Mouse (Mus musculus) forebrain, postnatal 0 days (tissue): ENCODE data around the gene Borcs5. TPM values are rescaled to one million over a fixed set of nuclear protein-coding genes. Genes with fewer than 3 reads are reported as not detected.
A peak's percentile ranks its signal among the peaks of the same experiment; 100 is the strongest.

ENCODE experiments used
- ATAC-seq: fragments of 200-750 bp; cut with Nextera tagmentation; 2 replicates; pipeline ENCODE4 v1.8.0; 2017; ENCODE audit warnings: mild to moderate bottlenecking, moderate library complexity
- DNase-seq: peaks from one replicate; pipeline ENCODE4 v3.0.0-alpha.2; 2015
- H3K27ac ChIP-seq: fragments of 300-500 bp; sonication (generic); 2 replicates; pipeline ENCODE4 v1.5.1; 2014; ENCODE audit warnings: low read depth, mild to moderate bottlenecking, antibody characterized with exemption, low read length, moderate library complexity, mixed read lengths
- H3K27me3 ChIP-seq: fragments of 300-500 bp; sonication (generic); 2 replicates; pipeline ENCODE4 v1.6.1; 2014; ENCODE audit warnings: mild to moderate bottlenecking, low read length, mixed read lengths; ENCODE audit not compliant: insufficient read depth
- H3K36me3 ChIP-seq: fragments of 300-500 bp; sonication (generic); 2 replicates; pipeline ENCODE4 v1.6.1; 2014; ENCODE audit warnings: mild to moderate bottlenecking, moderate library complexity; ENCODE audit not compliant: insufficient read depth
- H3K4me1 ChIP-seq: fragments of 300-500 bp; sonication (generic); 2 replicates; pipeline ENCODE4 v1.6.1; 2014; ENCODE audit warnings: antibody characterized with exemption; ENCODE audit not compliant: insufficient read depth
- H3K4me2 ChIP-seq: fragments of 300-500 bp; sonication (generic); 2 replicates; pipeline ENCODE4 v1.6.1; 2014; ENCODE audit warnings: low read depth, mild to moderate bottlenecking, moderate library complexity
- H3K4me3 ChIP-seq: fragments of 300-500 bp; sonication (generic); 2 replicates; pipeline ENCODE4 v1.5.1; 2014; ENCODE audit warnings: low read depth, low read length, mixed read lengths
- H3K9ac ChIP-seq: fragments of 300-500 bp; sonication (generic); 2 replicates; pipeline ENCODE4 v1.6.1; 2014; ENCODE audit warnings: mild to moderate bottlenecking
- H3K9me3 ChIP-seq: fragments of 300-500 bp; sonication (generic); 2 replicates; pipeline ENCODE4 v1.6.1; 2016; ENCODE audit warnings: low read length
- CTCF ChIP-seq: sonication (generic); IDR thresholded peaks from 2 replicates; pipeline ENCODE4 v1.5.1; 2016; ENCODE audit warnings: antibody characterized with exemption, control low read depth, low read depth
- whole genome bisulfite sequencing: fragments of 180-500 bp; shearing (Covaris S2); extraction: QIAGEN DNeasy Blood & Tissue Kit; methylation state at CpG from one replicate; pipeline ENCODE4 v1.1.7; 2014; 5-methylcytosine and 5-hydroxymethylcytosine counted together
- polyA plus RNA-seq: library from polyadenylated mRNA; unstranded; fragments of >200 nt; fragmentation: Nextera tagmentation; extraction: Ambion mirVana; gene quantifications from 2 replicates; pipeline ENCODE4 v1.2.1, GENCODE M21; 2015
- total RNA-seq: library from RNA; depleted of rRNA; stranded (reverse); fragments of >200 nt; gene quantifications from 2 replicates; pipeline ENCODE4 v1.2.3, GENCODE M21; 2014

Gene Borcs5
- total and polyA plus RNA-seq, 2 experiments from 2014 or later, result 41.2 to 42.6 TPM

DNA sequence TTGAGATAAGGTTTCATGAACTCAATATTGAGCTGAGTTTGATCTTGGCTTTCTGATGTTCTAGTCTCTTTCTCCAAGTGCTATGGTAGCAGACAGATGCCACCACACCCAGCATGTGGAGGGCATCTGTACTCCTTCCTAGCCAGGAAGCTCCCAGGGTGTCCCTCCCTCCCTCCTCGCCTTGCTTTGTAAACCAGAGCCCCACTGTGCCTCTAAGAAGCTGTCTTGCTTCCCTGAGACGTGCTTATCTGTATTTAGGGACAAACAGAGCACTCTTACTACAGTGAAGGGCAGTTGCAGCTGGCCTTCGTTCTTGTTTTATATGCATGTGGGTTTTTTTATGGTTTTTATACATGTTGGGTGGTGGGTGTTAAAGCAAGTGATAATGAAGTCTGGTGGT, 74.0 kb downstream of the Borcs5 start:
- H3K4me3 ChIP-seq, result no peak overlapping the region
- no peak overlapping the region for H3K4me2 ChIP-seq
- H3K9me3 ChIP-seq, result no peaks in the 10 kb centered on the region
- no peaks in the 10 kb centered on the region for H3K4me1 ChIP-seq
- WGBS, result 59% methylated on average over 3 of the region's 3 CpGs
- H3K27ac ChIP-seq, result no peak overlapping the region
- no peak overlapping the region for H3K9ac ChIP-seq
- DNase-seq, result no peak
- TF ChIP-seq CTCF, result no peak
- ATAC-seq, result no peak
- H3K27me3 ChIP-seq, result no peaks in the 10 kb centered on the region
- H3K36me3 ChIP-seq, result 0 out of 2 replicates have a peak, but pooled peaks cover 4% of the 10 kb centered on the region

DNA sequence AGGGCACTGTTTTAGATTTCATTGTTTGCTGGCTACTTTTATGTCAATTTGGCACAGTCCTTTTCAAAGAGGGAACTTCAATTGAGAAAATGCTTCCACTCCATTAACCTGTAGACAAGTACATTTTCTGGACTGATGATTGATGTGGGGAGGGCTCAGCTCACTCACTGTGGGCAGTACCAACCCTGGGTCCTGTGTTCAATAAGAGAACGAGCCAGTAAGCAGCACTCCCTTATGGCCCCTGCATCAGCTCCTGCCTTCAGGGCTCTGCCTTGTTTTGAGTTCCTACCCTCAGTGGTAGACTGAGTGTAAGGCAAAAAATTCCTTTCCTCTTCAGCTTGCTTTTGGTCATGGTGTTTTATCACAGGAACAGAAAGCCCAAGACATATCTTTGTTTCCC, 74.6 kb downstream of the Borcs5 start:
- ATAC-seq (no peak), DNase-seq (no peak)
- H3K27ac ChIP-seq, result no peak overlapping the region
- H3K9ac ChIP-seq, result no peak overlapping the region
- WGBS, result 44% methylated on average over 1 of the region's 1 CpGs
- no peaks in the 10 kb centered on the region for H3K27me3 ChIP-seq
- no peak overlapping the region for H3K4me2 ChIP-seq
- no peaks in the 10 kb centered on the region for H3K9me3 ChIP-seq
- no peak overlapping the region for H3K4me3 ChIP-seq
- H3K36me3 ChIP-seq, result 0 out of 2 replicates have a peak, but pooled peaks cover 4% of the 10 kb centered on the region
- no peaks in the 10 kb centered on the region for H3K4me1 ChIP-seq
- no peak for TF ChIP-seq CTCF

DNA sequence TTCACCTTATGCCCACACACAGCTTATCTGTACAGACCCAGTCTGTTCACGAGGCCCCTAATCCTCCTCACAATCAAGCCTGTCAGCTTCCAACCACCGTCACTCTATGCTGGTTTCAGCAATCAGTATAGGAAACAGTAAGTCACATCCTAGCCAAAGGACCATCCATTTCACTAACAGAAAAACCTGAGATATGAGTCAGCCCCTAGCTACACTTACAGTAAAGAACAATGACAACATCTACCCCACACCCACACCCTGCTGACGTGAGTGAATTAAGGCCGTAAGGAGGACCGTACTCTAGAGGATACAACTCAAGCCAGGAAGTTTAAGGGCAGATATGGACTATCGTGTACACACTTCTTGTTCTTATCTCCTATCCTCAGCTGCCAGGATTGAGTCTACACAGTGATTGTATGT, 76.9 kb downstream of the Borcs5 start:
- Histone ChIP-seq H3K4me3 (no peak overlapping the region), H3K36me3 (0 out of 2 replicates have a peak, but pooled peaks cover 4% of the 10 kb centered on the region), H3K27me3 (no peaks in the 10 kb centered on the region), H3K27ac (no peak overlapping the region), H3K4me1 (no peaks in the 10 kb centered on the region), H3K4me2 (no peak overlapping the region), H3K9ac (no peak overlapping the region), H3K9me3 (no peaks in the 10 kb centered on the region)
- no peak for TF ChIP-seq CTCF
- DNase-seq (no peak), ATAC-seq (no peak)
- WGBS, result 83% methylated on average over 6 of the region's 6 CpGs

DNA sequence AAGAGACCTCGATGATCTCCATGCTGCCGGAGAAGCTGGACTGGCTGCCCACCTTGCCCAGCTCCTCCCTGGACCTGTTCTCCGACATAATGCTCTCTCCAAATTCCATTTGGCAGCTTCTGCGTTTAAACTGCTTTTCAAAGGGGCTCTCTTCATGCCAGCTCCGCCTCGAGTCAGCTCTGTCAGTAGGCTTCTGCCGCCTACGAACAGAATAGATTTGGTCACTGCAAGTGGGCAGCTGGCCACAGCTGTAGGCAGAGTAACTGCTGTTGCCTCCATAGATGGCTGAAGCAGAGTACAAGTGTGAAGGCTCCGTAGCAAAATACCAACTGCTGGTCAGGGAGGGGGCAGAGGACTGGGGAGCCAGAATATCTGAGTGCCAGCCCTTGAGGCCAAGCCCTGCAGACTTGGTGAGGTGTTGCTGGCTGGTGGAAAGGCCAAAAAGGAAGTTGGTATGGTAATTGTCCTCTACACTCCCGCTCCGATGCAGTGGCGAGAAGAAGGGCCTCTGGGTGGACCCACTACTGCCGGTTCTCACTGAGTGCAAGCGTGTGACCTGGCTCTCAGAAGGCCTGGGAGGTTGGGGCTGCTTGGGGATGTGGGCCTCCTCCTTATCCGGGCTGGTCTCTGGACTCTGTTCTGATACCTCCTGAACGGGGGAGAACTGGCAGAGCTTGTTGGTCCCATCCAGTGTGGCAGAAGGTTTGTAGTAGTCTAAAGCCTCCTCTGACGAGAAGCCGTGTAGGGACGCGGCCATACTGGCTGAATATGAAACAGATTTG, 78.8 kb downstream of the Borcs5 start:
- Histone ChIP-seq H3K27ac (no peak overlapping the region), H3K4me3 (no peak overlapping the region), H3K9me3 (no peaks in the 10 kb centered on the region), H3K9ac (no peak overlapping the region), H3K4me2 (no peak overlapping the region), H3K27me3 (no peaks in the 10 kb centered on the region), H3K36me3 (no peaks in the 10 kb centered on the region), H3K4me1 (no peaks in the 10 kb centered on the region)
- ATAC-seq (0 out of 2 replicates have a peak, but pooled peaks have one; percentile 24), DNase-seq (no peak)
- 84% methylated on average over 20 of the region's 20 CpGs for WGBS
- no peak for TF ChIP-seq CTCF

DNA sequence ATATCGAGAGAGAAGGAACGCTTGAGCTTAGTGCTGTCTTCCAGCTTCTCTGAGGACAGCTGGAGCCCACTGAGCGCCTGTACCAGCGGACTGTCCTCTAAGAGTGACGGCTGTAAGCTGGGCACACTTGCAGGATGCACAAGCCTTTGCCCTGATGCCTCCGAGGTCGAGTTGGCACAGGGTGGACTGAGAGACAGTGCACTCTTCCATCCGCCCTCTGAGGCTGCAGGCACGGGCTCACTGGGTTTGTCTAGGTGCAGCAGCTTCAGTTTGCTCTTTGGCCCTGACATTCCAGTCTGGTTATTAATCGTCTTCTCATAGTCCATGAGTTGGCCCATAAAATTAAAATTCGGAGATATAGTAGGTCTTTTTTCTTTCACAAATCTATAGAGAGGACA, 79.4 kb downstream of the Borcs5 start:
- no peak; the same call in 1 of the 2 replicates for ATAC-seq
- Histone ChIP-seq H3K36me3 (no peaks in the 10 kb centered on the region), H3K4me3 (no peak overlapping the region), H3K4me1 (no peaks in the 10 kb centered on the region), H3K27me3 (no peaks in the 10 kb centered on the region), H3K9me3 (no peaks in the 10 kb centered on the region), H3K27ac (no peak overlapping the region), H3K4me2 (no peak overlapping the region), H3K9ac (no peak overlapping the region)
- no peak for DNase-seq
- 88% methylated on average over 11 of the region's 11 CpGs for WGBS
- no peak for TF ChIP-seq CTCF

DNA sequence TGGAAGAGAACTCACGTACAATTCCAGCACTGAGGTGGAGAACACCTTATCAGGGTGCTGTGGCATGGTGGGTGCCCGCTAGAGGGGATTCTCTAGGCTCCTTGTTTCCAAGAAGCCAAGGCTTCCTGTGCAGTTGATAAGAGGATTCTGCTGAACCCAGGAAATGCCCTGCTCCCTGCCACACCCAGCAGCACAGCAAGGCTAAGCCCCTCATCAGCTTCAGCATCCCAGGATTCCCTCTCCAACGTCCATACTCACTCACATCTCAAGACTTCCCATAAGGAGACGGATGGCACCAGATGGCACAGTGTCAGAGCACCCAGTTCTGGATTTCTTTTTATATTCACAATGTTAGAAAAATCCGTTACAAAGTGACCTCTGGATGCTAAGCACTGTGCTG, 79.8 kb downstream of the Borcs5 start:
- DNase-seq (no peak), ATAC-seq (no peak)
- 82% methylated on average over 5 of the region's 5 CpGs for WGBS
- no peaks in the 10 kb centered on the region for H3K36me3 ChIP-seq
- no peaks in the 10 kb centered on the region for H3K27me3 ChIP-seq
- no peak overlapping the region for H3K4me2 ChIP-seq
- H3K4me3 ChIP-seq, result no peak overlapping the region
- H3K27ac ChIP-seq, result no peak overlapping the region
- H3K9me3 ChIP-seq, result no peaks in the 10 kb centered on the region
- TF ChIP-seq CTCF, result no peak
- no peaks in the 10 kb centered on the region for H3K4me1 ChIP-seq
- no peak overlapping the region for H3K9ac ChIP-seq

DNA sequence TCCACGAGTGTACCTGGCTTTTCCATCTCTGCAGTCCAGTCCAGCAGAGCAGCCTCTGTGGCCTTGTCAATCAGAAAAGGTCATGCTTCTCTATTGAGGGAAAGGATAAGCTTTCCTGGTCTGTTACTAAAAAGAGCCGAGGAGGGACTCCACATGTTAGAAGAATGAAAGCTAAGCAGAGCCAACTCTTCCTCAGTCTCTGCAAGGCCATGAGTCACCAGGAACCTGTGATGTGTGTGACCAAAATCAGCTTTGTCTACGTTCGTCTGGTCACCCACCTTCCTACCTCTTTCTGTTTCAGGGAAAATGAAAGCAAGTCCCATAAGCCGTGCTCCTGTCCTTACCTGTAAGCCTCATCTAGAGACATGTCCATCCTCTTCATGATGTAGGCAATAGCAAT, 80.8 kb downstream of the Borcs5 start:
- Histone ChIP-seq H3K9me3 (no peaks in the 10 kb centered on the region), H3K4me3 (no peak overlapping the region), H3K4me2 (no peak overlapping the region), H3K27ac (no peak overlapping the region), H3K9ac (no peak overlapping the region), H3K36me3 (no peaks in the 10 kb centered on the region), H3K4me1 (no peaks in the 10 kb centered on the region), H3K27me3 (no peaks in the 10 kb centered on the region)
- DNase-seq (no peak), ATAC-seq (no peak)
- TF ChIP-seq CTCF, result no peak
- 81% methylated on average over 5 of the region's 5 CpGs for WGBS
